Mouse (Mus musculus) spleen, adult 2 months (tissue): ENCODE measurements around the gene Camk2g. TPM values are rescaled to one million over a fixed set of nuclear protein-coding genes. Genes with fewer than 3 reads are reported as not detected.

Experiments used
- DNase-seq, 2 experiments: peaks; one replicate each; pipeline versions ENCODE4 v3.0.0 to v3.0.0-alpha.2; 2012 to 2021; ENCODE audit warnings: low spot score in 2 of 2, low read depth in 1 of 2
- H3K27ac ChIP-seq: fragments of 200-500 bp; 2 replicates; pipeline ENCODE4 v1.5.1; 2012; ENCODE audit warnings: low read length, inconsistent platforms; ENCODE audit not compliant: insufficient read depth
- H3K27me3 ChIP-seq: fragments of 200-500 bp; 2 replicates; pipeline ENCODE4 v1.6.1; 2012; ENCODE audit warnings: mild to moderate bottlenecking, moderate library complexity, low read length, inconsistent platforms; ENCODE audit not compliant: control insufficient read depth, insufficient read depth
- H3K36me3 ChIP-seq: fragments of 200-500 bp; 2 replicates; pipeline ENCODE4 v1.6.1; 2012; ENCODE audit warnings: mild to moderate bottlenecking, low read length, inconsistent platforms; ENCODE audit not compliant: control insufficient read depth, insufficient read depth
- H3K4me1 ChIP-seq: fragments of 200-500 bp; 2 replicates; pipeline ENCODE4 v1.6.1; 2011; ENCODE audit warnings: inconsistent platforms; ENCODE audit not compliant: control insufficient read depth, insufficient read depth, insufficient read length
- H3K4me3 ChIP-seq: fragments of 200-500 bp; 2 replicates; pipeline ENCODE4 v1.5.1; 2011; ENCODE audit warnings: mild to moderate bottlenecking, inconsistent platforms; ENCODE audit not compliant: insufficient read depth, insufficient read length; ENCODE audit errors: extremely low read depth
- CTCF ChIP-seq: fragments of 200-500 bp; IDR thresholded peaks from 2 replicates; pipeline ENCODE4 v1.5.1; 2011; ENCODE audit warnings: mild to moderate bottlenecking, inconsistent platforms; ENCODE audit not compliant: insufficient read depth, insufficient read length, insufficient replicate concordance; ENCODE audit errors: extremely low read depth
- POLR2A ChIP-seq: fragments of 200-500 bp; IDR thresholded peaks from 2 replicates; pipeline ENCODE4 v1.6.1; 2011; ENCODE audit warnings: low read depth, low read length, inconsistent platforms
- WGBS: fragments of 180-500 bp; shearing (Covaris S2); methylation state at CpG from one replicate; pipeline ENCODE4 v1.1.7; 2018; 5-methylcytosine and 5-hydroxymethylcytosine counted together
- polyA plus RNA-seq: library from polyadenylated mRNA; depleted of rRNA; stranded (reverse); fragments of >200 nt; gene quantifications from 2 replicates; pipeline ENCODE4 v1.2.3, GENCODE M21; 2012

Gene Camk2g
- polyA plus RNA-seq, 1 experiment: 15.7 TPM

DNA sequence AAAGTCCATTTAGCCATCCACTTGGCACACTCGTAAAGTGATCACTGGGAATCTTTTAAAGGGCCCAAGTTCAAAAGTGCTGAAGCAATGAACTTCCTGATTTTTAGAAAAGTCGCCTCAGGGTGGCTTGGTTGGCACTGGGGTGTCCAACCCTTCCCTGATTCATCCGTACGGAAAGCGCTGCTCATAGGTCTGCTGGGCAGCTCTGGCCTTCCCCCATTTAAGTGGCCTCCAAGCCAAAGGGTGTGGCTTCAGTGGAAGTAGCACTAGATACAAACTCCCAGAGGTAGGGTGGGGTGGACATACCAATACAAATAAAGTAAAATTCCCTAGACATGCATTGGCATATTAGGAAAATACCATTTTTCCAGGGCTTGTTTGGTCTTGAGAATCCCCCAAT lies 33.6 kb upstream of the Camk2g start:
- WGBS: 80% methylated on average over 5 of the region's 5 CpGs
- H3K4me3 ChIP-seq: no peak overlapping the region
- peaks cover 11% of the 10 kb centered on the region for H3K4me1 ChIP-seq
- no peak for TF ChIP-seq CTCF
- no peak for TF ChIP-seq POLR2A
- no peak for DNase-seq
- no peak overlapping the region for H3K27ac ChIP-seq
- no peaks in the 10 kb centered on the region for H3K36me3 ChIP-seq
- no peaks in the 10 kb centered on the region for H3K27me3 ChIP-seq

DNA sequence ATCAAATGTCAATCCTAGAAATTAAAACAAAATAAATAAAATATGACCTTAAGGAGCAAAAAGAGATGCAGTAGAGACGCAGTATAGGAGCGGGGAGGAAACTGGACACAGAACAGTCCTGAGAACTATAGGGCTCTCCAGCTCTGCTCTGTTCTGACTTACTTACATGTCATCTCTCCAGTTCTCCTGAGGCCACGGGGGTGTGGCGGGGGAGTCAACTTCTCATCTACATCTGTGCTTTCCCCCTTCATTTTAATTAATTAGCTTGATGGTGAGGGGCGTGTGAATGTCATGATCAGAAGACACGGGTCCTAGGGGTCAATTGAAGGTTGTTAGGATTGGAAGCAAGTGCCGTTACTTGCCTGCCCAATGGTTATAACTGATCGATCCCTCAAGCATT lies 33.2 kb upstream of the Camk2g start:
- TF ChIP-seq POLR2A (no peak), CTCF (no peak)
- Histone ChIP-seq H3K36me3 (no peaks in the 10 kb centered on the region), H3K27ac (no peak overlapping the region), H3K4me1 (peaks cover 11% of the 10 kb centered on the region), H3K4me3 (no peak overlapping the region), H3K27me3 (no peaks in the 10 kb centered on the region)
- DNase-seq: no peak
- WGBS: 90% methylated on average over 8 of the region's 8 CpGs

DNA sequence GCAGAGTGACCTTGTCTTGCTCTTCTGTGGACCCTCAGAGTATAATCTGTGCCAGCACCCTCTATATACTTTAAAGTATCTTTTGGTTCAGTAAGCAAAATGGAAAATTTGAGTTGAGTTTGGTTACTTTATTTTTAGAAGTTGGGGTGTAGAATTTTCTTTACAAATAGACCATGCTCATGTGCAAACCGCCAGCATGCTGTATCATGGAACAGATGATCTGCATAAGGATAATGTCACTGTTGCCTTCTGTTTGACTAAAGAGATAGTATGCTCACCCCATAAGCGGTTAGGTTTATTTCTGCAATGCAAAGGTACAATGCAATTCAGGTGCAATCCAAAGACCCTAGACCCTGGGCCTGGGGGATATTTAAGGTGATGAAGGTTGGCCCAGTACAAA lies 31.6 kb upstream of the Camk2g start:
- H3K27me3 ChIP-seq: no peaks in the 10 kb centered on the region
- WGBS: 80% methylated on average over 2 of the region's 2 CpGs
- DNase-seq: no peak
- TF ChIP-seq POLR2A: no peak
- no peak for TF ChIP-seq CTCF
- H3K4me1 ChIP-seq: peaks cover 11% of the 10 kb centered on the region
- H3K4me3 ChIP-seq: no peak overlapping the region
- H3K36me3 ChIP-seq: no peaks in the 10 kb centered on the region
- H3K27ac ChIP-seq: no peak overlapping the region

DNA sequence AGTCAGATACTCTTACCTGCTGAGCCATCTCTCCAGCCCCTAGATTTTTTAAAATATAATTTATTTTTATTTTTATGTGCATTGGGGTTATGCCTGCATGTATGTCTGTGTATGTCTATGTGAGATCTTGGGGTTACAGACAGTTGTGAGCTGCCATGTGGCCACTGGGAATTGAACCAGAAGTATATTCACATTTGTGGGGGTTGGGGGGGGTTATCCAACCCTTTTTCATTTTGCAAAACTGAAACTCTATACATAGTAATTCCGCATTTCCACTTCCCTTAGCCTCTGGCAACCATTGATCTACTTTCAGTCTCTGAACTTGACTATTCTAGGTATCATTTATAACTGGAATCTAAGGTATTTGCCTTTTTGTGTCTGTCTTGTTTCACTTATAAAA lies 30.6 kb upstream of the Camk2g start:
- no peak for DNase-seq
- no peaks in the 10 kb centered on the region for H3K27me3 ChIP-seq
- H3K36me3 ChIP-seq: no peaks in the 10 kb centered on the region
- TF ChIP-seq POLR2A: no peak
- no peak overlapping the region; the same call in 1 of the 2 replicates for H3K4me3 ChIP-seq
- WGBS: 71% methylated on average over 1 of the region's 1 CpGs
- no peak overlapping the region for H3K27ac ChIP-seq
- peaks cover 9% of the 10 kb centered on the region for H3K4me1 ChIP-seq

DNA sequence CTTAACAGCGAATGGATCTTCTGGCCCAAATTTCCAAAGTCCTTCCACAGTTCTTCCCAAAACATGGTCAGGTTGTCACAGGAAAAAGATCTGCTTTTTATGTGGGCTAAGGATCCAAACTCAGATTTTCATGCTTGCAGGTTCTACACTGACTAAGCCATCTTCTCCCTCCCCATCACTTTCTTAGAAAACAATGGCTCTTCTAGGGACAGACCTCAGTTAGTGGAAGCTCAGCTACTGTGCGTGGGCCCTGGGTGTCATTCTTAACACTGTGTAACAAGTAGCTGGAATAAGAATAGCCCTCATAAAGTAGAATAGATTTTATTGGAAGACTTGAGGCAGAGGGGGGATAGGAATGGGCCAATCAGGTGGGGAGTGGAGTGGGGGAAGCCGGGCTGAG lies 21.6 kb upstream of the Camk2g start:
- H3K27me3 ChIP-seq: no peaks in the 10 kb centered on the region
- no peak overlapping the region for H3K4me3 ChIP-seq
- no peaks in the 10 kb centered on the region for H3K4me1 ChIP-seq
- no peak for TF ChIP-seq CTCF
- TF ChIP-seq POLR2A: no peak
- no peak for DNase-seq
- H3K27ac ChIP-seq: no peak overlapping the region
- WGBS: 90% methylated on average over 3 of the region's 3 CpGs
- H3K36me3 ChIP-seq: no peaks in the 10 kb centered on the region

DNA sequence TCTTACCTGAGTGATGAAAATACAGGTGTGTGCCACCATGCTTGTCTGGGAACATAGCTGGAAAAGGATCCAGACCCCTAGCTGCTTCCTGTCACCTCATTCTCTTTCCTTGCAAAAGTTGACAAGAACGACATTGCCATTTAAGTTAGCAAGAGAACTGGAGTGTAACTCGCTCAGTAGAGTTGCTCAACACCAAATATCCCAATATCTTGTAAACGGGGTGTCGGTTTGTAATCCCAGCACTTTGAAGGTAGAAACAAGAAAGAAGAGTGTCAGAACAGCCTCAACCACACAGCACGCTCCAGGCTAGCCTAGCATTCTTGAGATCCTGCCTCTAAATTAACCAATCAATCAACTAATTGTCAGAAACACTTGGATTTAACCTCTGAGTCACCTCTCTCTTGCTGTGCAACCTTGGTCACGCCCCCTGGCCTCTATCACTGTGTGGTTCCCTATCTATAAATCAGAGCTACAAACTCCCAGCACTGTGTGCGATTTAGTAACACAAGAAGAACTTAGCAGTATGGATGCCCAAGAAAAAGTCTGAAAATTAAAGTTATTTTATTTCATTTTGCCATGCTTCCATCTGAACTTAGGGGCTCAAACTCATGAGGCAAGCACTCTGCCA lies 18.0 kb upstream of the Camk2g start:
- WGBS: 82% methylated on average over 7 of the region's 7 CpGs
- Histone ChIP-seq H3K27ac (no peak overlapping the region), H3K4me1 (no peaks in the 10 kb centered on the region), H3K4me3 (no peak overlapping the region), H3K27me3 (no peaks in the 10 kb centered on the region), H3K36me3 (no peaks in the 10 kb centered on the region)
- TF ChIP-seq CTCF: no peak
- TF ChIP-seq POLR2A: no peak
- no peak for DNase-seq

DNA sequence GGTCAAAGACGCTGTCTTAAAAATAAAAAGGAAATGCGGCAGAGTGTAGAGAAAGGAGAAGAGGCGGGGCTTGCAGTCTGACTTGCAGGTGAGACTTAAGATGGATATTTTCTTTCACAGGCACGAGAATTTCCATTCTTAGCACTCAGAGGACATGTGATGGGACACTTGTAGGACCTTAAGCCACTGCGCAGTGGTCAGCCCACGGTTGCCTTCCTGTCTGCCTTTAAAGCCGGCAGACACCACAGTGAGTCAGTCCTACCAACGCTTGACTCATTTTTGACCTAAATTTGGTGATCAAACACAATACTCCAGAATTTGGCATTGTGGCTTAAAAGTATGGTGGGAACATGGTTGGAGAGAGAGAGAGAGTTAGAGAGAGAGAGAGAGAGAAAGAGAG lies 17.3 kb upstream of the Camk2g start:
- WGBS: 39% methylated on average over 8 of the region's 8 CpGs
- H3K27ac ChIP-seq: no peak overlapping the region
- no peak overlapping the region for H3K4me3 ChIP-seq
- no peaks in the 10 kb centered on the region for H3K27me3 ChIP-seq
- H3K36me3 ChIP-seq: no peaks in the 10 kb centered on the region
- H3K4me1 ChIP-seq: no peaks in the 10 kb centered on the region
- no peak for DNase-seq
- TF ChIP-seq CTCF: no peak
- no peak for TF ChIP-seq POLR2A
